Mouse (Mus musculus): ENCODE results near the gene Trak2.
"Not testable (repeated sequence)": the region's sequence is repeated elsewhere in the genome, so short reads cannot be mapped to it uniquely, and the experiment has no call there.

The Trak2 gene

GRCm38 (mm10) chr1:58953686-58954434, 19.4 kb downstream of the Trak2 start:
- no peak for DNase-seq

DNA sequence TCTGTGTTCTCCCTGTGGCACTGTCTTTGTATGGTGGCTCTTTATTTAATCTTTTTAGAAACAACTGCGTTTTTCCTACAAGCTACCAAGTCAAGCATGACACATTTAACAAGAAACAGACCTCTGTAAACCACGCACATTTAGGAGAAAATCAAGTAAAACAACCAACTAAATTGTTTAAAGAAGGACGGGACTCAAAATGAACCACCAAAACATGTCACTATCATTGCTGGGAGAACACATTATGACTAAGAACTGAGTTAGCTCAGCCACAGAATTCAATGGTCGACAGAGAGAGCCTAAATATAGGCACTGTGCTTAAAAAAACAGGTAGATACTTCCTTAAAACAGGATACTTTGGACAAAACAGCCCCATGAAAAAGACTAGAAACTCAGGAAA, 20.2 kb downstream of the Trak2 start:
- no peak for DNase-seq

GRCm38 (mm10) chr1:58952526-58952925, 20.7 kb downstream of the Trak2 start:
- DNase-seq: no peak

DNA sequence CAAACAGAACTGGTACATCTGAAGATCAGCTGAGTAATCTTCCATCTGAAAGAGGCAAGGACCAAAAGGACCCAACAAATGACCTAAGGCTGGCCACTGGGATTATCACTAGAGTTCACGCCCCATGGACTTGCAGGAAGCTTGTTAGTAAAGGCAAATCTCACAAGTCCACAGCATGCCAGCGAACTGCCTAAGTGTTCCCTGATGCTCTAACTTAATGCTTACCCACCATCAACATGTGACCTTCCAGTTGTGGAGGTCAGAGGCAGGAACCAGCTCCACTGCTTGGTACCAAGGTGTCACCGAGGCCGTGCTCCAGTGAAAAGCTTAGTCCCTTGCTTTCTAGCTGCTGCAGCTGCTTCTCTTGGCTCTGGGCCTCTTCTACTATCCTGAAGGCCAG, 21.4 kb downstream of the Trak2 start:
- DNase-seq: no peak

GRCm38 (mm10) chr1:58950899-58951648, 22.2 kb downstream of the Trak2 start:
- no peak for DNase-seq

GRCm38 (mm10) chr1:58949561-58950106, 23.6 kb downstream of the Trak2 start:
- DNase-seq: no peak

DNA sequence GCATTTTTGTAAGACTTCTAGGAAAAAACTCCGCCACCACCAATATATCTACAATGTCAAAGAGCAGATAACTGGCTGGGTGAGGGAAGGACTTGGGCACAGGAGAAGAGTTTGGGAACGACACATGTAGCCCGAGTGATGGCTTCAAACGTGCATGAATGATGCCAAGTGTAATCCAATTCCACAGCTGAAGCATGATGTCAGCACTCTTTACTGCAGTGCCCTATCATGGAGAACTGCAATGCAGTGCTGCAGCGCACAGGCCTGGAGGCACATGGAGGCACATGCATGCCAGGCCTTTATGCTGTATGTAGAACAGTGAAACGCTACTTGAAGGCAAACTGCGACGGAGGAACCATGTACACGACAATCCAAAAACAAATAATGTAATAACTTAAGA, 26.5 kb downstream of the Trak2 start:
- DNase-seq: no peak

DNA sequence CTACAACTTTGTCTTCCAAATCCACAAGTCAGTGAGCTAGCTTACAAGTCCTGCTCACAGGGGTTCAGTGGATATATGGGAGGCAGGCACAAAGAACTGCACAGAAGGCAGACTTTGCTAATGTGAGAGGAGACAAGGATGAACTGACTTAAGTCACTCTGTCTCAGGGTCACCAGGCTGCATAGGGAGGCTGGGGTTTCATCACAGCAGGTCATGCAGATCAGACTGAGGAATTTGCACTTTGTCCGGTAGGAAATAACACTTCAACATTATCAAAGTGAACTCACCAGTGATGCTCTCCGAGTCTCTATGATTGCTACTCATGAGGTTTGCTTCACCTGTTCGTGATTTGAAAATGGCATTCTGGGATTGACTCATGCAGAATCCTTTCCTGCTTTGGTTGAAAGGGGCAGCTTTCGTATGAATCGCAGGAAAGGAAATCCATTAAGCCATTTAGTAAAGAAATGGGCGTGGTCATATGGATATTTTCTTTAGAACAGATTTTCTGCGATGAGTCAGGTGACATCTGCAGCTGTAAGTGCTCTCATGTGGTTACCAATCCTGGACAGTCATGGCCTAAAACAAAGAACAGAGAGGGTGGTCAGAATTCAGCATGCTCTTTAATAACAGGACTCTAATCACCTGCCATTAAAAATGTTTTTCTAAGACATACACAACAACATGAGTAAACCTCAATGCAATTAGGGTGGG, 27.1 kb downstream of the Trak2 start:
- no peak for DNase-seq

- DNase-seq: no peak
Measured at GRCm38 (mm10) chr1:58945523-58945922, 27.7 kb downstream of the Trak2 start.

GRCm38 (mm10) chr1:58937606-58938099, 35.6 kb downstream of the Trak2 start:
- no peak for DNase-seq

- no peak for DNase-seq
Measured at GRCm38 (mm10) chr1:58936746-58937605, 36.3 kb downstream of the Trak2 start.

- DNase-seq: no peak
Measured at GRCm38 (mm10) chr1:58926664-58927063, 46.6 kb downstream of the Trak2 start.

DNA sequence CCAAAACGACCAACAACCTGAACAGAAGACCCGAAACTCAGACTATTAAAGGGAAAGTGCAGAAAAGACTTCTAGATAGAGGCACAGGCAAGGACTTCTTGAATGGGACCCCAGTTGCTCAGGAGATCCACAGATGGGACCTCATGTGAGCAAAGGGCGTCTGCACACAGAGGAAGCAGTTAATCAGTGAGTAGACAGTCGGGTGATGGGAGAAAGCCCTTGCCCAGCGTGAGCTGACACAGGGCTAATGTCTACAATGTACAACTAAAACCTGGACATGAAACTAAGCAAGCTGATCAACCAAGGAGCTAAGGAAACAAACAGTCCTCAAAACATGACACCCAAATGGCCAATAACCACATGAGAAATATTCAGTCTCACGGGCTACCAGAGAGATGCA, 55.7 kb downstream of the Trak2 start:
- no peak for DNase-seq

- no peak for DNase-seq
Measured at GRCm38 (mm10) chr1:58909636-58910272, 63.5 kb downstream of the Trak2 start.

DNA sequence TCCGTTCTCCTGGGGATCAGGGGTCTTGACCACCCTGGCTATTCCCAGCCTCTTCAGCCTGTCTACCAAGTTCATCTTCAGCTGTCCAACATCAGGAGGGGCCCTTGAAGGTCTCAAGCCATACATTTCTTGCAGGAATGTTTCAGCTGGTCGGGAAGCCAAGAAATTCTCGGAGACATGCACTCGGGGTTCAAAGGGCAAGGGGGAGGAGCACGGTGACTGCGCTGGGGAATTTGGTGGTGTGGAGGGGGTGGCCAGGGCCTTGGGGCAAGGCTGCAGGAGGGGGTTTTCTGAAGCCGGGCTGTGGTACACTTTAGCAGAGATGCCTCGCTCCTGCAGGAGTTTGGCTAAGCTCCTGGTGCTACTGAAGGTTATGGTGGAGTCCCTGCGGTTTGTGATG, 69.5 kb downstream of the Trak2 start:
- no peak for DNase-seq

GRCm38 (mm10) chr1:58897561-58897960, 75.7 kb downstream of the Trak2 start:
- not testable (repeated sequence) for DNase-seq

GRCm38 (mm10) chr1:58892386-58892785, 80.8 kb downstream of the Trak2 start:
- DNase-seq: not testable (repeated sequence)

DNA sequence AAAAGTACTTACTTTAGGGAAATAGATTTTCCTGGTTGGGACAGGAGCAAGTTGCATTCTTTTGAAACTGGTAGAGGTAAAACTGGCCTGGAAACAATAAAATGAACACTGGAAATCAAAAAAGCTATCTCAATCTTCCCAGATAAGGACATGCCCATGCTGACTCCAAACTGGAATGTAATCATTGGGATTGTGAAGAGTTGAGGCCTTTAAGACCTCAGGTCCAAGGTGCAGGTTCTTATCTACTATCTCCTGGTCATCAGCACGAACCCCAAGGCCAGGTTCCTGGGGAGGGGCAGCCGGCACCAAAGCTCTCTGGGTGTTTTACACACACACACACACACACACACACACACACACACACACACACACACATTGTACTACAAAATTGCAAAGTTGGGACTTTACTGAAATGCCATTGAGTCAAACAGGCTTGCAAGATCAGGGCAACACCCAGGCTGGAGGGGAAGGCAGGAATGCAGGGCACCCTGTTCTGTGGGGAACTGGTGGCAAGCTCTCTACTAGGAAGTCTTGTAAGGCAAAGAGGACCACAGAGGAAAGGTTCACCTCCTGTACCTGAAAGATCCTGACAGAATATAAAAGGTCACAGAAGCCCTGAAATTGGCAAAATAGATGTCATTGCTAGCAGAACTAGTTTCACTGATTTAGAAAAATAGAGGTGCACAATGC, 81.6 kb downstream of the Trak2 start:
- not testable (repeated sequence) for DNase-seq

GRCm38 (mm10) chr1:58890697-58891290, 82.4 kb downstream of the Trak2 start:
- not testable (repeated sequence) for DNase-seq

DNA sequence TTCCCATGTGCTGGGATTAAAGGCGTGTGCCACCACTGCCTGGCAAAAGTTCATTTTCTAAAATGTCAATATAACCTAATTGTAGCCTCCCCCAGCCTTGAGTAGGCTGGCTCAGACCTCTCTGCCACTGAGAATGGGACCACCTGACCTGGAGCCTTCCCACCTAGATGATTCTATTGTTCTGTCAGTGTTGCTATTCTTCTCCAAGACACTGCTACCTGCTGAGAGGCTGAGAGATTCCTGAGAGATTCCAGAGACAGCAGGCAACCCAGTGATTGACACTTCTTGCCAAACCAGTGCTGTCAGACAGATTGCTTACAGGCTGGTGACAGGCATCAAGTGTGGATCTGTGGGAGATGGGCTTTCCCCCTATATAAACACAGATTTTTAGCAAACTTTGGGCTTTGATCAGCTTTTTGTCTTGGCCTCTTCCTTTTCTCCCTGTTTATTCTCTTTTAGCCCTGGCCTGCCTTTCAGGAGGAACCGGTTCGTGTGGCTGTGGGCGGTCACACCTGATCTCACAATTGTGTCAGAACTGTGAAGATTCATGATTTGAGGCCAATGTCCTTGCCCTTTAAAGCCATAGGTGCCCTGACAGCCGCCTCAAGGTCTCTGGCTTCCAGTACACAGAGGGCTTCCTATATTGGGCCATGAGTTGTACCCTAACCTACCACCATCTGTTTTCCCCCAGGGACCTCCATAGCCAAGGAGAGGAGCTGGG, 83.2 kb downstream of the Trak2 start:
- no peak for DNase-seq
